Mouse (Mus musculus) myocyte (in vitro differentiated cells): Measurements from ENCODE around the gene Plekhh3.

Source experiments
- CEBPB ChIP-seq: IDR thresholded peaks from 2 replicates; pipeline ENCODE4 v1.6.1; 2011; ENCODE audit warnings: mild to moderate bottlenecking, moderate library complexity; ENCODE audit not compliant: poor library complexity, insufficient read depth, severe bottlenecking
- E2F4 ChIP-seq: IDR thresholded peaks from one replicate; pipeline ENCODE4 v1.6.1; 2011; ENCODE audit warnings: mild to moderate bottlenecking, control low read depth, moderate library complexity; ENCODE audit not compliant: insufficient read depth
- MYOD1 ChIP-seq, 3 experiments: IDR thresholded peaks; one replicate each; pipeline ENCODE4 v1.6.1; 2011; ENCODE audit warnings: control low read depth in 2 of 3, low read depth in 2 of 3, mild to moderate bottlenecking in 2 of 3, moderate library complexity in 1 of 3; ENCODE audit not compliant: insufficient read length in 2 of 3, control insufficient read depth in 1 of 3
- POLR2A ChIP-seq: IDR thresholded peaks from one replicate; pipeline ENCODE4 v1.6.1; 2011; ENCODE audit warnings: low read depth, mild to moderate bottlenecking, control low read depth, moderate library complexity; ENCODE audit not compliant: insufficient read length
- TCF3 ChIP-seq: IDR thresholded peaks from one replicate; pipeline ENCODE4 v1.6.1; 2011; ENCODE audit warnings: low read depth, control low read depth; ENCODE audit not compliant: insufficient read length

GRCm38 (mm10) chr11:101172434-101172815, 1.3 kb upstream of the Plekhh3 start:
- TF ChIP-seq E2F4, result no peak
- TF ChIP-seq MYOD1 (IDR thresholded peaks at IDR 0.05; ENCODE audit: control insufficient read depth in 1 of 3, insufficient read length in 2 of 3, low read depth in 2 of 3), result no peak
- no peak for TF ChIP-seq TCF3
- no peak for TF ChIP-seq POLR2A
- no peak for TF ChIP-seq CEBPB
